In genomic region chr11:69725951-69726350, GRCm38 (mm10) we compare ENCODE assay signal across 31 mouse cellular contexts. TPM values are rescaled to one million over a fixed set of nuclear protein-coding genes. Genes with fewer than 3 reads are reported as not detected.
A peak's percentile ranks its signal among the peaks of the same experiment; 100 is the strongest.
DNase-seq lines count a peak whose midpoint lies in the region; ATAC-seq and TF ChIP-seq lines count a peak whose summit lies in the region.
"Had no signal": no experiment of that assay in that cellular context is flagged by ENCODE, and none has a peak within 500 bp of the region (broad histone marks: within the 10 kb centered on the region; RNA-seq: fewer than 3 reads in every experiment).

No protein-coding gene starts in this region.

- no peak overlapping the region for H3K27ac ChIP-seq in kidney, embryonic 14.5 days (ENCODE audit: low read depth, low read length)
- H3K27ac ChIP-seq in MEL (ENCODE audit: control insufficient read depth, low read depth, low read length), result no peak overlapping the region
- no peak overlapping the region for H3K27ac ChIP-seq in forebrain, postnatal 0 days (ENCODE audit: low read depth, low read length)
- H3K27ac ChIP-seq: forebrain, embryonic 13.5 days; hindbrain, embryonic 10.5 days; intestine, embryonic 15.5 days; layer of hippocampus, adult 2 months; liver, embryonic 13.5 days; midbrain, embryonic 12.5 days had no signal

- WGBS in kidney, embryonic 14.5 days, result 30% methylated on average over 5 of the region's 5 CpGs
- 38% methylated on average over 5 of the region's 5 CpGs for WGBS in forebrain, postnatal 0 days

- H3K9ac ChIP-seq in kidney, embryonic 14.5 days (ENCODE audit: low read depth, low read length), result no peak overlapping the region
- H3K9ac ChIP-seq in MEL (ENCODE audit: control insufficient read depth, low read depth, low read length, poor library complexity, severe bottlenecking), result no peak overlapping the region
- H3K9ac ChIP-seq in forebrain, postnatal 0 days, result no peak overlapping the region
- H3K9ac ChIP-seq: forebrain, embryonic 13.5 days; intestine, embryonic 15.5 days; liver, embryonic 13.5 days; midbrain, embryonic 12.5 days had no signal

- TF ChIP-seq RAD21 in MEL (IDR thresholded peaks at IDR 0.05; ENCODE audit: low read depth, low read length), result no peak

- DNase-seq in kidney, postnatal 10 days, result peak; percentile 21
- peak; percentile 18 to 58 for DNase-seq in spleen, postnatal 10 days (ENCODE audit: low spot score in 2 of 2)
- DNase-seq in spleen, adult 12 weeks (ENCODE audit: low spot score), result no peak
- DNase-seq in MEL (ENCODE audit: low read depth, low spot score), result peak; percentile 73
- DNase-seq in forebrain, postnatal 0 days, result no peak
- DNase-seq: adrenal gland, adult 2 months; cerebellum, adult 18-20 months; cerebellum, postnatal 25 days; gastrocnemius, postnatal 10 days; kidney, adult 8-10 months; kidney, postnatal 25 days; liver, embryonic 13.5 days; thymus, postnatal 25 days had no signal

- no peak overlapping the region for H3K4me3 ChIP-seq in kidney, embryonic 14.5 days (ENCODE audit: low read length)
- H3K4me3 ChIP-seq in MEL (ENCODE audit: control insufficient read depth in 1 of 2, insufficient read depth in 1 of 2, low read depth in 2 of 2, low read length in 2 of 2), result no peak overlapping the region
- H3K4me3 ChIP-seq in forebrain, postnatal 0 days (ENCODE audit: low read depth, low read length), result no peak overlapping the region
- H3K4me3 ChIP-seq: forebrain, embryonic 13.5 days; hindbrain, embryonic 10.5 days; intestine, embryonic 15.5 days; layer of hippocampus, adult 2 months; liver, embryonic 13.5 days; midbrain, embryonic 12.5 days had no signal

- H3K79me2 ChIP-seq in MEL (ENCODE audit: control insufficient read depth, insufficient read depth, low read length, poor library complexity), result no peaks in the 10 kb centered on the region

- no peak for ATAC-seq in kidney, embryonic 14.5 days (ENCODE audit: low FRiP score, low TSS enrichment)
- no peak for ATAC-seq in forebrain, postnatal 0 days
- ATAC-seq in activated CD4-positive, CD25-positive, alpha-beta regulatory T cell, adult 4 months, result no peak
- ATAC-seq: forebrain, embryonic 13.5 days; hindbrain, embryonic 16.5 days; intestine, embryonic 15.5 days had no signal

- H3K27me3 ChIP-seq in kidney, embryonic 14.5 days (ENCODE audit: control insufficient read depth, insufficient read depth, low read length), result no peaks in the 10 kb centered on the region
- no peaks in the 10 kb centered on the region for H3K27me3 ChIP-seq in MEL (ENCODE audit: control insufficient read depth in 1 of 2, insufficient read depth in 2 of 2, low read length in 2 of 2)
- H3K27me3 ChIP-seq in forebrain, postnatal 0 days (ENCODE audit: insufficient read depth, low read length), result no peaks in the 10 kb centered on the region
- H3K27me3 ChIP-seq: forebrain, embryonic 13.5 days; intestine, embryonic 15.5 days; liver, embryonic 13.5 days; midbrain, embryonic 12.5 days had no signal

- no peak for TF ChIP-seq POLR2A in MEL (IDR thresholded peaks at IDR 0.05; ENCODE audit: control insufficient read depth in 1 of 2, insufficient read depth in 1 of 2, low read depth in 1 of 2, low read length in 2 of 2, poor library complexity in 1 of 2)

- no peak for TF ChIP-seq EP300 in MEL (IDR thresholded peaks at IDR 0.05; ENCODE audit: low read depth in 1 of 2, low read length in 2 of 2)

- no peaks in the 10 kb centered on the region for H3K36me3 ChIP-seq in kidney, embryonic 14.5 days (ENCODE audit: control insufficient read depth, insufficient read depth, low read length)
- peaks cover 0 to 2% of the 10 kb centered on the region in 2 experiments; a peak in 1 of 4 replicates for H3K36me3 ChIP-seq in MEL (ENCODE audit: control insufficient read depth in 1 of 2, insufficient read depth in 2 of 2, low read length in 2 of 2)
- H3K36me3 ChIP-seq in forebrain, postnatal 0 days (ENCODE audit: insufficient read depth), result no peaks in the 10 kb centered on the region
- H3K36me3 ChIP-seq: hindbrain, embryonic 10.5 days; intestine, embryonic 15.5 days; liver, embryonic 13.5 days; midbrain, embryonic 12.5 days had no signal

- H3K4me1 ChIP-seq in kidney, embryonic 14.5 days (ENCODE audit: control insufficient read depth, insufficient read depth, low read length), result no peaks in the 10 kb centered on the region
- H3K4me1 ChIP-seq in MEL (ENCODE audit: control insufficient read depth in 1 of 2, insufficient read depth in 2 of 2, low read length in 2 of 2), result 0 out of 4 replicates have a peak, but pooled peaks cover 2% of the 10 kb centered on the region in 2 experiments
- H3K4me1 ChIP-seq in forebrain, postnatal 0 days (ENCODE audit: insufficient read depth), result no peaks in the 10 kb centered on the region
- H3K4me1 ChIP-seq: forebrain, embryonic 13.5 days; hindbrain, embryonic 10.5 days; intestine, embryonic 15.5 days; midbrain, embryonic 12.5 days had no signal

- TF ChIP-seq CTCF in MEL (IDR thresholded peaks at IDR 0.05 in 2 of 3, conservative IDR thresholded peaks at IDR 0.05 in 1 of 3; ENCODE audit: control insufficient read depth in 1 of 3, insufficient read depth in 1 of 3, low read depth in 2 of 3, low read length in 3 of 3, poor library complexity in 1 of 3, severe bottlenecking in 1 of 3), result no peak
- TF ChIP-seq CTCF in forebrain, postnatal 0 days (IDR thresholded peaks at IDR 0.05; ENCODE audit: low read depth), result no peak

- H3K9me3 ChIP-seq in kidney, embryonic 14.5 days (ENCODE audit: control insufficient read depth, low read length), result no peaks in the 10 kb centered on the region
- H3K9me3 ChIP-seq in MEL (replicated peaks; ENCODE audit: insufficient read depth, low read length), result no peaks in the 10 kb centered on the region
- H3K9me3 ChIP-seq in forebrain, postnatal 0 days (ENCODE audit: low read length), result no peaks in the 10 kb centered on the region
- H3K9me3 ChIP-seq: forebrain, embryonic 13.5 days; hindbrain, embryonic 10.5 days; intestine, embryonic 15.5 days; liver, embryonic 13.5 days; midbrain, embryonic 12.5 days had no signal

- no peak overlapping the region for H3K4me2 ChIP-seq in kidney, embryonic 14.5 days (replicated peaks; ENCODE audit: low read depth, low read length)
- H3K4me2 ChIP-seq in forebrain, postnatal 0 days (ENCODE audit: low read depth), result no peak overlapping the region
- H3K4me2 ChIP-seq: forebrain, embryonic 13.5 days; heart, embryonic 11.5 days; intestine, embryonic 15.5 days; liver, embryonic 13.5 days; midbrain, embryonic 12.5 days had no signal

TF ChIP-seq in MEL, 35 proteins besides CTCF, POLR2A, EP300 and RAD21:
- TF ChIP-seq ZMIZ1 (IDR thresholded peaks at IDR 0.05; ENCODE audit: low read depth, low read length) (no peak), BHLHE40 (IDR thresholded peaks at IDR 0.05; ENCODE audit: borderline replicate concordance, low read depth, low read length) (0 out of 2 replicates have a peak, but pooled peaks have one; percentile 9)

RNA-seq across cellular contexts. Expression of gene Tnfsfm13, which starts 30.1 kb away (rescaled TPM):
- 4.6 and 4.9 TPM in 2 replicates for polyA plus RNA-seq in kidney, embryonic 14.5 days (2014; fragmentation: Nextera tagmentation; extraction: Ambion mirVana)
- total RNA-seq in MEL (2012; rRNA removed), result not detected in 2 replicates
- not detected for polyA plus RNA-seq in MEL (2012; ENCODE audit: insufficient read depth in 1 of 2, insufficient read length in 2 of 2, low read depth in 1 of 2, low replicate concordance in 2 of 2, missing spikeins in 1 of 2)
- 0.95 and 4.4 TPM in 2 replicates for total RNA-seq in forebrain, postnatal 0 days (2014; rRNA removed)
- 1.4 and 2.1 TPM in 2 replicates for polyA plus RNA-seq in forebrain, postnatal 0 days (2015; fragmentation: Nextera tagmentation; extraction: Ambion mirVana)
- not detected for polyA plus RNA-seq in activated CD4-positive, CD25-positive, alpha-beta regulatory T cell, adult 4 months (2017; shearing (Covaris generic))

RNA-seq across cellular contexts. Expression of gene Tnfsf12, which starts 30.3 kb away (rescaled TPM):
- 6.9 and 8.6 TPM in 2 replicates for polyA plus RNA-seq in kidney, embryonic 14.5 days (2014; fragmentation: Nextera tagmentation; extraction: Ambion mirVana)
- total RNA-seq in MEL (2012; rRNA removed), result not detected in 2 replicates
- polyA plus RNA-seq in MEL (2012; ENCODE audit: insufficient read depth in 1 of 2, insufficient read length in 2 of 2, low read depth in 1 of 2, low replicate concordance in 2 of 2, missing spikeins in 1 of 2), result under 1 TPM in 1 of 2 experiments, not detected in 1; 0.10 TPM
- 3.3 and 6.7 TPM in 2 replicates for total RNA-seq in forebrain, postnatal 0 days (2014; rRNA removed)
- 4.3 and 7.4 TPM in 2 replicates for polyA plus RNA-seq in forebrain, postnatal 0 days (2015; fragmentation: Nextera tagmentation; extraction: Ambion mirVana)
- not detected for polyA plus RNA-seq in activated CD4-positive, CD25-positive, alpha-beta regulatory T cell, adult 4 months (2017; shearing (Covaris generic))

RNA-seq across cellular contexts. Expression of gene Polr2a, which starts 32.5 kb away (rescaled TPM):
- polyA plus RNA-seq in kidney, embryonic 14.5 days (2014; fragmentation: Nextera tagmentation; extraction: Ambion mirVana), result 30.2 and 58.4 TPM in 2 replicates
- 16.6 and 22.2 TPM in 2 replicates for total RNA-seq in MEL (2012; rRNA removed)
- polyA plus RNA-seq in MEL (2012; ENCODE audit: insufficient read depth in 1 of 2, insufficient read length in 2 of 2, low read depth in 1 of 2, low replicate concordance in 2 of 2, missing spikeins in 1 of 2), result 100 to 1,000 TPM in 1 of 2 experiments, 10 to 100 TPM in 1; 73.9 to 193 TPM
- total RNA-seq in forebrain, postnatal 0 days (2014; rRNA removed), result 11.1 and 20.5 TPM in 2 replicates
- 9.1 and 10.0 TPM in 2 replicates for polyA plus RNA-seq in forebrain, postnatal 0 days (2015; fragmentation: Nextera tagmentation; extraction: Ambion mirVana)
- 10 to 100 TPM; 24.0 to 28.8 TPM for polyA plus RNA-seq in activated CD4-positive, CD25-positive, alpha-beta regulatory T cell, adult 4 months (2017; shearing (Covaris generic))

RNA-seq across cellular contexts. Expression of gene Slc35g3, which starts 35.8 kb away (rescaled TPM):
- 0.23 and 0.36 TPM in 2 replicates for polyA plus RNA-seq in kidney, embryonic 14.5 days (2014; fragmentation: Nextera tagmentation; extraction: Ambion mirVana)
- total RNA-seq in MEL (2012; rRNA removed), result 0.08 TPM in 1 of 2 replicates, not detected in the other
- polyA plus RNA-seq in MEL (2012; ENCODE audit: insufficient read depth in 1 of 2, insufficient read length in 2 of 2, low read depth in 1 of 2, low replicate concordance in 2 of 2, missing spikeins in 1 of 2), result under 1 TPM in 1 of 2 experiments, not detected in 1; 0.22 TPM
- total RNA-seq in forebrain, postnatal 0 days (2014; rRNA removed), result not detected in 2 replicates
- 0.21 TPM in 1 of 2 replicates, not detected in the other for polyA plus RNA-seq in forebrain, postnatal 0 days (2015; fragmentation: Nextera tagmentation; extraction: Ambion mirVana)
- not detected for polyA plus RNA-seq in activated CD4-positive, CD25-positive, alpha-beta regulatory T cell, adult 4 months (2017; shearing (Covaris generic))
- total RNA-seq: adrenal gland, adult 2 months; gastrocnemius, postnatal 10 days; granulocyte monocyte progenitor cell, adult 5-6 weeks; layer of hippocampus, adult 2 months; layer of hippocampus, postnatal 25 days; left cerebral cortex, postnatal 10 days; megakaryocyte, adult 5-6 weeks had no signal
- polyA plus RNA-seq: adrenal gland, adult 2 months; embryonic facial prominence, embryonic 14.5 days; frontal cortex, adult 2 months; heart, postnatal 0 days; liver, embryonic 13.5 days; neural tube, embryonic 11.5 days; stomach, embryonic 14.5 days had no signal

RNA-seq across cellular contexts. Expression of gene Zbtb4, which starts 39.8 kb away (rescaled TPM):
- polyA plus RNA-seq in kidney, embryonic 14.5 days (2014; fragmentation: Nextera tagmentation; extraction: Ambion mirVana), result 2.0 and 2.2 TPM in 2 replicates
- total RNA-seq in MEL (2012; rRNA removed), result 1.4 and 2.4 TPM in 2 replicates
- polyA plus RNA-seq in MEL (2012; ENCODE audit: insufficient read depth in 1 of 2, insufficient read length in 2 of 2, low read depth in 1 of 2, low replicate concordance in 2 of 2, missing spikeins in 1 of 2), result 1 to 10 TPM in 1 of 2 experiments, not detected in 1; 2.7 TPM
- total RNA-seq in forebrain, postnatal 0 days (2014; rRNA removed), result 20.3 and 22.9 TPM in 2 replicates
- polyA plus RNA-seq in forebrain, postnatal 0 days (2015; fragmentation: Nextera tagmentation; extraction: Ambion mirVana), result 2.1 and 2.7 TPM in 2 replicates
- polyA plus RNA-seq in activated CD4-positive, CD25-positive, alpha-beta regulatory T cell, adult 4 months (2017; shearing (Covaris generic)), result 1 to 10 TPM; 7.8 to 8.1 TPM

Comparison
In these comparisons a context has a peak if more than half of its experiments do, and no peak if none do; other contexts are left out.
1. DNase-seq: peak in kidney, postnatal 10 days (single experiment), spleen, postnatal 10 days (2 of 2) and MEL (single experiment); none in spleen, adult 12 weeks (single experiment) and forebrain, postnatal 0 days (single experiment).